Mouse (Mus musculus) kidney, embryonic 16.5 days (tissue): ENCODE measurements around the gene Pmel. TPM values are rescaled to one million over a fixed set of nuclear protein-coding genes. Genes with fewer than 3 reads are reported as not detected.

ENCODE experiments used
- ATAC-seq: fragments of 200-750 bp; cut with Nextera tagmentation; 2 replicates; pipeline ENCODE4 v1.8.0; 2017; ENCODE audit warnings: moderate TSS enrichment; ENCODE audit not compliant: low FRiP score, low TSS enrichment
- H3K27ac ChIP-seq: fragments of 300-500 bp; sonication (generic); 2 replicates; pipeline ENCODE4 v1.5.1; 2014; ENCODE audit warnings: low read length
- H3K27me3 ChIP-seq: fragments of 300-500 bp; sonication (generic); 2 replicates; pipeline ENCODE4 v1.6.1; 2014; ENCODE audit warnings: low read length, control low read depth, mixed read lengths; ENCODE audit not compliant: insufficient read depth
- H3K36me3 ChIP-seq: fragments of 300-500 bp; sonication (generic); 2 replicates; pipeline ENCODE4 v1.6.1; 2014; ENCODE audit warnings: low read length, control low read depth, mixed read lengths; ENCODE audit not compliant: insufficient read depth
- H3K4me1 ChIP-seq: fragments of 300-500 bp; sonication (generic); 2 replicates; pipeline ENCODE4 v1.6.1; 2014; ENCODE audit warnings: low read length, control low read depth, mixed read lengths; ENCODE audit not compliant: insufficient read depth
- H3K4me2 ChIP-seq: fragments of 300-500 bp; sonication (generic); replicated peaks from 2 replicates; pipeline ENCODE4 v1.6.1; 2014; ENCODE audit warnings: low read depth, low read length
- H3K4me3 ChIP-seq: fragments of 300-500 bp; sonication (generic); 2 replicates; pipeline ENCODE4 v1.5.1; 2014; ENCODE audit warnings: mild to moderate bottlenecking, low read length
- H3K9ac ChIP-seq: fragments of 300-500 bp; sonication (generic); replicated peaks from 2 replicates; pipeline ENCODE4 v1.6.1; 2014; ENCODE audit warnings: low read length
- H3K9me3 ChIP-seq: fragments of 300-500 bp; sonication (generic); 2 replicates; pipeline ENCODE4 v1.6.1; 2016; ENCODE audit warnings: low read length, control low read depth
- WGBS: fragments of 180-500 bp; shearing (Covaris S2); extraction: QIAGEN DNeasy Blood & Tissue Kit; methylation state at CpG from one replicate; pipeline ENCODE4 v1.1.7; 2014; 5-methylcytosine and 5-hydroxymethylcytosine counted together
- polyA plus RNA-seq: library from polyadenylated mRNA; unstranded; fragments of >200 nt; fragmentation: Nextera tagmentation; extraction: Ambion mirVana; gene quantifications from 2 replicates; pipeline ENCODE4 v1.2.1, GENCODE M21; 2015

Gene Pmel
- polyA plus RNA-seq, 1 experiment from 2014 or later: 1.7 TPM

DNA sequence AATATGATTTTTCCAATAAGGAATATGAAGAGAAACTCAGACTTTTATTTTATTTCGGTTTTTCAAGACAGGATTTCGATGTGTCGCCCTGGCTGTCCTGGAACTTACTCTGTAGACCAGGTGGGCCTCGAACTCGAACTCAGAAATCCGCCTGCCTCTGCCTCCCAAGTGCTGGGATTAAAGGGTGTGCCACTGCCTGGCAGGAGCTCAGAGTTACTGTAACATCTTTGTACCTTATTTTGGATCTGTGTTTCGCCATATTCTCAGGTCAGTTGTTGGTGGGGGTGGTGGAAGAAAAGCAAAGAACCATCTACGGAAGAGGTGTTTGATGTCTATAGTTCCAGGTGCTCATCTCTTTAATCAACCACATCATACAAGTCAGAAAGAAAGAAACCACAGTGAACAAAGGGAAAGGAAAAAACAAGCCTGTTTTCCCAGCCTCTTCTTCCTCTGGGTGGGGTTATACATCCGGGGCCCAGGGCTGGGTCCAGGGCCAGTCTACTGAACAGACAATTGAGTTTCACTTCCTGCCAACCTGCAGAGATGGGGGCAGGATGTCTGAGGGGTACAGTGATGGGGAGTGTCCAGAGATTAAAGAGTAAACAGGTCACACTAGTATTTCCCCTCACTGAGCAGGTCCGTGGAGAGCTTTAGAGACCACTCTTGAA is 42.1 kb downstream of the Pmel start:
- Histone ChIP-seq H3K27me3 (peaks cover 7% of the 10 kb centered on the region; the same call in 1 of the 2 replicates), H3K4me1 (peaks cover 36% of the 10 kb centered on the region), H3K4me2 (no peak overlapping the region), H3K36me3 (no peaks in the 10 kb centered on the region), H3K4me3 (no peak overlapping the region), H3K27ac (no peak overlapping the region), H3K9ac (no peak overlapping the region), H3K9me3 (no peaks in the 10 kb centered on the region)
- ATAC-seq: no peak
- WGBS: 90% methylated on average over 10 of the region's 10 CpGs

DNA sequence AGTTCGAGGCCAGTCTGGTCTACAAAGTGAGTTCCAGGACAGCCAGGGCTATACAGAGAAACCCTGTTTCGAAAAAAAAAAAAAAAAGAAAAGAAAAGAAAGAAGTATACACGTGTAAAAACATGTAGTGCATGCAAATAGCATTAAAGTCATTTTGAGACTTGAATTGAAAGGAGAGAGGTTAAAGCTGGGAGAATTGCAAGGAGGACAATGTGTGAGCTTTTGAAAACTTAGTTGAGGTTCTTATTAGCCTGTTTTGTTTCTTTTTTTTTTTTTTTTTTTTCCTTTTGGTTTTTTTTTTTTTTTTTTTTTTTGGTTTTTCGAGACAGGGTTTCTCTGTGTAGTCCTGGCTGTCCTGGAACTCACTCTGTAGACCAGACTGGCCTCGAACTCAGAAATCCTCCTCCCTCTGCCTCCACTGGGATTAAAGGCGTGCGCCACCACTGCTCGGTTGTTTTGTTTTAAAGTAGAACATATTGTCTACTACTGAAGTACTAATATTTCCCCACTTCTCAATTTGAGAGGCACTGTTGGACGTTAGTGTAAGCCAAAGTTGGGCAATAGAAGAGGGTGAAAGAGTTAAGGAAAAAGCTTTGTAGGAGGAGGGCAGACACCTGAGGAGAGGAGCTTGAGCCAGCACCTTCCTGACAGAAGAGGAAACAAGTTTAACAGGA is 43.1 kb downstream of the Pmel start:
- WGBS: 40% methylated on average over 8 of the region's 9 CpGs
- Histone ChIP-seq H3K36me3 (no peaks in the 10 kb centered on the region), H3K4me3 (peak overlapping the region; percentile 74), H3K27ac (peak overlapping the region; percentile 99), H3K4me1 (peaks cover 36% of the 10 kb centered on the region), H3K27me3 (peaks cover 2% of the 10 kb centered on the region; the same call in 1 of the 2 replicates), H3K9ac (peak overlapping the region; percentile 91), H3K4me2 (peak overlapping the region; percentile 86), H3K9me3 (no peaks in the 10 kb centered on the region)
- no peak for ATAC-seq

DNA sequence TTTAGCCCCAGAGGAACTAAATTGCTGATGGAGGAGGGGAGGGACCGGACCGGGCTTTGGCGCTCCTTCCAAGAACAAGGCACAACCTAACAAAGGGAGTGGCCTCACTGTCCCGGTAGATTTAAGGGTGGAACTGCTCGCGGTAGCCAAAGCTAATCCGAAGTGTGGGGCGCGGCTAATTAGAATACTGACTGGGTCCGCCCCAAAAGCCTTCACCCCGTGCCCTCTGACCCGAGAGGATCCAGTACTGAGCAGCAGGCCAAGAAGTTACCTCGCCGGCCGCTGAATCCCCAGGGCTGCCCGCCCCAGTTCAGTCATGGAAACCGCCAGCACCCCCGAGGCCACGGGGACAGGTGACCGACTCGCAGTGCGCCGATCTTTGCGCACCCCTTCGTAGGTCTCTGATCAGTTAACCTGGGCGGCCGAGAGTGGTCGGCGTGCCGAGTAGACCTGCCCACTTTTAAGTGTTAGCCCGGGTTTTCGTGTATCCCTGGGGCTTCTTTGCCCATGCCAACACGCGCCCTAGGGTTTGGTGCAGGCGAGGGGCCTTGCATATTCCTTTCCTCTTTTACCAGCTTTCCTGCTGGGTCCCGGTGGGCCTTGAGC is 43.8 kb downstream of the Pmel start, which contains the start of gene Pym1:
Pym1 (plus strand) TSS at position 244 of the 606 bp plus-strand sequence.
- WGBS: under 1% methylated on average over 36 of the region's 36 CpGs

DNA sequence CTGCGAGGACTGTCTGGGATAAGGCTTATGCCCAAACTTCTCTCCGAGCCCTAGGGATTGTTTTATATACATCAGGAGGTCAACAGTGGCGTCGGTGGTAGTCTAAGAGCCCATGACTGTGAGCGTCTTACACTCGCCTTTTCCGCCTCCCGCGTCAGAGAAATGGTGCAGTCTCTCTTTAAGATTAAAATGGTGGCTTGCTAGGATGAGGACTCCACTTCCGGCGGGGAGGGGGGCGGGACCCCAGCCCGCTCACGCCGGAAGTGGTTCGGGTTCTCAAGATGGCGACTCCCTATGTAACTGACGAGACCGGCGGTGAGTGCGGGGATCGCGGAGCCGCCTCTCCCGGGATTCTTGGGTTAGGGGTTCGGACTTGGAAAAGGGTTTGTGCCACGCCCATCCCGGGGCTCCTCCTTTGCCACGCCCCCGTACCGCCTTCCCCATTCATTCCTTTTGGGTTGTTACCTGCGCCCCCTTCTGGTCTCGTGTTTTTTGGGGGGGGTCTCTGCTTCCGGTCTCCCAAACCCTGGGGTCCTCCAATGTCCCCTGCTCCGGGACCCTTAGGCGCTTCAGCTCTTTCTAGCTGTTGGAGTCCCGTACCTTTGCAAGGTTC is 44.4 kb downstream of the Pmel start:
- Histone ChIP-seq H3K4me3 (peak overlapping the region; percentile 74), H3K4me1 (peaks cover 28% of the 10 kb centered on the region), H3K36me3 (0 out of 2 replicates have a peak, but pooled peaks cover 2% of the 10 kb centered on the region), H3K9ac (peak overlapping the region; percentile 91), H3K4me2 (peak overlapping the region; percentile 86), H3K27me3 (no peaks in the 10 kb centered on the region), H3K27ac (peak overlapping the region; percentile 99), H3K9me3 (no peaks in the 10 kb centered on the region)
- WGBS: 0% methylated on average over 37 of the region's 37 CpGs
- peak; percentile 85 for ATAC-seq

More for the DNA sequence above, 43.8 kb downstream of the Pmel start, which contains the start of gene Pym1:
- Histone ChIP-seq H3K9me3 (no peaks in the 10 kb centered on the region), H3K27ac (peak within 1 kb of the TSS; percentile 99), H3K4me1 (peaks cover 33% of the 10 kb centered on the region), H3K4me2 (peak within 1 kb of the TSS; percentile 86), H3K27me3 (peaks cover 2% of the 10 kb centered on the region; the same call in 1 of the 2 replicates), H3K36me3 (no peaks in the 10 kb centered on the region), H3K4me3 (peak within 1 kb of the TSS; percentile 74), H3K9ac (peak within 1 kb of the TSS; percentile 91)
- peak; percentile 79 for ATAC-seq

Other genes with a start within 250 kb of the Pmel start
- 64.5 and 75.9 TPM in 2 replicates for gene Smarcc2, start 244.9 kb upstream of the Pmel start, polyA plus RNA-seq
- 1,255 and 1,413 TPM in 2 replicates for gene Myl6, start 210.1 kb upstream of the Pmel start, polyA plus RNA-seq
- 4.2 and 5.7 TPM in 2 replicates for gene Myl6b, start 205.5 kb upstream of the Pmel start, polyA plus RNA-seq
- 23.2 and 24.2 TPM in 2 replicates for gene Esyt1, start 178.3 kb upstream of the Pmel start, polyA plus RNA-seq
- gene Zc3h10, start 156.4 kb upstream of the Pmel start, polyA plus RNA-seq: 16.2 and 16.6 TPM in 2 replicates
- 3,659 and 3,733 TPM in 2 replicates for gene Rpl41, start 154.9 kb upstream of the Pmel start, polyA plus RNA-seq
- 200 and 203 TPM in 2 replicates for gene Pa2g4, start 138.2 kb upstream of the Pmel start, polyA plus RNA-seq
- 11.5 and 12.8 TPM in 2 replicates for gene Erbb3, start 114.5 kb upstream of the Pmel start, polyA plus RNA-seq
- gene Rps26, start 77.4 kb upstream of the Pmel start, polyA plus RNA-seq: 628 and 640 TPM in 2 replicates
- gene Ikzf4, start 58.2 kb upstream of the Pmel start, polyA plus RNA-seq: 1.4 and 2.0 TPM in 2 replicates
- gene Suox, start 30.1 kb upstream of the Pmel start, polyA plus RNA-seq: 15.9 and 16.3 TPM in 2 replicates
- 84.4 and 86.0 TPM in 2 replicates for gene Rab5b, start 7.9 kb upstream of the Pmel start, polyA plus RNA-seq
- gene Cdk2, start 836 bp downstream of the Pmel start, polyA plus RNA-seq: 100 and 105 TPM in 2 replicates
- 6.8 and 7.8 TPM in 2 replicates for gene Dgka, start 40.7 kb downstream of the Pmel start, polyA plus RNA-seq
- 40.0 and 40.3 TPM in 2 replicates for gene Pym1, start 43.7 kb downstream of the Pmel start, polyA plus RNA-seq
- 0.89 and 0.98 TPM in 2 replicates for gene Mmp19, start 86.7 kb downstream of the Pmel start, polyA plus RNA-seq
- 63.2 and 64.9 TPM in 2 replicates for gene Dnajc14, start 99.9 kb downstream of the Pmel start, polyA plus RNA-seq
- gene Tmem198b, start 100.2 kb downstream of the Pmel start, polyA plus RNA-seq: 19.3 and 22.9 TPM in 2 replicates
- gene Sarnp, start 113.1 kb downstream of the Pmel start, polyA plus RNA-seq: 194 and 198 TPM in 2 replicates
- gene Ormdl2, start 117.5 kb downstream of the Pmel start, polyA plus RNA-seq: 94.4 and 100 TPM in 2 replicates
- 6.8 and 7.8 TPM in 2 replicates for gene Gdf11, start 187.5 kb downstream of the Pmel start, polyA plus RNA-seq
- 775 and 850 TPM in 2 replicates for gene Cd63, start 196.8 kb downstream of the Pmel start, polyA plus RNA-seq
- 17.7 and 20.5 TPM in 2 replicates for gene Rdh5, start 218.7 kb downstream of the Pmel start, polyA plus RNA-seq
- 227 and 234 TPM in 2 replicates for gene Bloc1s1, start 219.8 kb downstream of the Pmel start, polyA plus RNA-seq
- gene Itga7, start 229.6 kb downstream of the Pmel start, polyA plus RNA-seq: 3.9 and 4.0 TPM in 2 replicates